Mouse (Mus musculus) gastrocnemius, adult 8-10 months (tissue): ENCODE measurements around the gene Man2a1. TPM values are rescaled to one million over a fixed set of nuclear protein-coding genes. Genes with fewer than 3 reads are reported as not detected.
"Not testable (repeated sequence)": the region's sequence is repeated elsewhere in the genome, so short reads cannot be mapped to it uniquely, and the experiment has no call there.

Experiments
- DNase-seq, 2 experiments: peaks; one replicate each; pipeline ENCODE4 v3.0.0; 2022; ENCODE audit warnings: low spot score in 2 of 2
- total RNA-seq, 4 experiments: library from RNA; stranded (reverse); gene quantifications; 2 replicates each; pipeline ENCODE4 v1.2.4; 2022

Man2a1 gene
- total RNA-seq, 4 experiments from 2014 or later: 4.5 to 6.1 (median 5.2) TPM

GRCm38 (mm10) chr17:64752126-64753019 lies 151.8 kb downstream of the Man2a1 start:
- DNase-seq: no peak

GRCm38 (mm10) chr17:64753507-64753906 lies 153.0 kb downstream of the Man2a1 start:
- no peak for DNase-seq

- no peak for DNase-seq
Observed at GRCm38 (mm10) chr17:64754142-64754863, 153.8 kb downstream of the Man2a1 start.

- DNase-seq: no peak
Observed at GRCm38 (mm10) chr17:64755191-64755590, 154.7 kb downstream of the Man2a1 start.

DNA sequence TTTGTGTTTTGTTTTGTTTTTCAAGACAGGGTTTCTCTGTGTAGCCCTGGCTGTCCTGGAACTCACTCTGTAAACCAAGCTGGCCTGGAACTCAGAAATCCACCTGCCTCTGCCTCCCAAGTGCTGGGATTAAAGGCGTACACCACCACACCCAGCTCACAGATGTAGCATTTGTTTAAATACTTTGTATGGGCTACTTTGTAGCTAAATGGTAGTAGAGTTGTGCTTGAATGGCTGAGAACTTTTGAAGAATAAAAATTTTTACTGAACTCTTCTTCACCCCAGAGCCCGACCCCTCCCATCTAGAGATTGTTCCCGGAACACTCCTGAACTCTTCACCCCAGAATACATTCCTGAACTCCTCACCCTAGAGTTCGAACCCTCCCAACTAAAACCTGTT lies 162.1 kb downstream of the Man2a1 start:
- DNase-seq: not testable (repeated sequence)

DNA sequence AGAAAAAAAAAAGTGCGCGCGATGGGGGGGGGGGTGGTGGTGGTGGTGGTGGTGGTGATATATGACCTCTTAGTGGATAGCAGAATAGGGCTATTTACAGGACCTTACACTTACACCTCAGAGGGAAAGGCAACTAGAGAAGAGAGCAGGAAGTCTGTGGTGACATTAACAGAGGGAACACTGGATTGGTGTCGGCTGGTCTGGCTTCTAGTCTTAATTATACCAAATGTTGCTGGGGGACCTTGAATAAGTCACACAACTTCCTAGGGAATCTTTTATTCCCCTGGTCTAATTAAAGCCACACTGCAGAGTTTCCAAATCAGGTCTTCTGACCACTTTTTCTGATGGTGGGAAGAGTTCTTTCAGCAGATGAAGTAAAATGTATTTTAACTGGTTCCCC lies 163.0 kb downstream of the Man2a1 start:
- DNase-seq: no peak

DNA sequence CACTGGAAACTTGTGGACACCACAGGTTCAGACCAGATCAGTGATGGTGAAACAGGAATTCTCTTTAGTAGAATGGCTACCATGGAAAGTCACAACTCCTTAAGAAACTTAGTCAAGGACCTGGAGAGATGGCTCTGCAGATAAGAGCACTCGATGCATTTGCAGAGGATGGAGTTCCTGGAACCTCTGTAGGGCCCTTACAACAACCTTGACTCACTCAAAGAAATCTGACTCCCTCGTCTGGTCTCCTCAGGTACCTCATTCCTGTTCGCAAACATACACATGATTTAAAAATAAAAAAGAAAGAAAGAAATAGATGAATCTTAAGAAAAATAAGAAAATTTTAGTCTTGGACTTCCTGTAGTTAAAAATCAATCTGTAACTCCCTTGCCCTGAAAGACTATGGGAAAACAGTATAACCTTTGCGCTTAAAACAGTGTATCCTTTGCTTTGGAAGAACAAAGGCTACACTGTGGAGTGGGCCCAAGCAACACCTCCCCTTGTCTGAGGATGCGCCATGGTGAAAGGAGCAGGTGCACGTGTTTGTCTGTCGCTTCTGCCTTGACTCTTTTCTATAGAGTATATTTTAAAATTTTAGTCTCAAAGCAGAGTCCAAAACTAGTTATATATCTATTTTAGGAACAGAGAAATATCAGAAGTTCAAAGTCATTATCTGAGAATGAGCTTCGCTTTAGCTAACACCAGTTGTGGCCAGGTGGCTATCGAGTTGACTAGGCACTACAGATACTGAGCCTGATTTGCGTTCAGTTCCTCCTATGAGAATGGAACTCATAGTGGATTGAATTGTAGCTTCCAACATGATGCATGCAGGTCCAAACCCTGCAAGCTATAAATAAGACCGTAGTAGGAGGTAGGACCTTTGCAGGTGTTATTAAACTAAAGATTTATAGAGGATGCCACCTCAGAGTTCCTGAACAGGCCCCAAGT lies 163.9 kb downstream of the Man2a1 start:
- DNase-seq: no peak

DNA sequence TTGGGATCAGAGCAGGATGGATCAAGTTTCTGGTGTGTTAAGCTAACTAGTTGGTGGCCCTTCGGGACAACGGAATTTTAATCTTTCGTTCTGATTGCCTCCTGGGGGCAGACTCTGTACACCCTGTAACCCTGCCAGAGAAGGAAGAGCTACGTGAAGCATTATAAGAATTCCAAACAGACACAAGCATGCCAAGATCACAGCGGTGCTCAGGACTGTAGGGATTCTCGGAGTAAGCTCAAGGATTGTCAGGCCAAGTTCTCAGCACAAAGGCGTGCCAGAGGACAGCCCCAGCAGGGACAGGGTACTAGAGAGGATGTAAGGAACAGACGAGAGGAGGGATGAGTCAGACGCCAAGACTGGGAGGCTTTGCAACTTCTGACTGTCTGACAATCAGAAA lies 164.8 kb downstream of the Man2a1 start:
- DNase-seq: no peak

DNA sequence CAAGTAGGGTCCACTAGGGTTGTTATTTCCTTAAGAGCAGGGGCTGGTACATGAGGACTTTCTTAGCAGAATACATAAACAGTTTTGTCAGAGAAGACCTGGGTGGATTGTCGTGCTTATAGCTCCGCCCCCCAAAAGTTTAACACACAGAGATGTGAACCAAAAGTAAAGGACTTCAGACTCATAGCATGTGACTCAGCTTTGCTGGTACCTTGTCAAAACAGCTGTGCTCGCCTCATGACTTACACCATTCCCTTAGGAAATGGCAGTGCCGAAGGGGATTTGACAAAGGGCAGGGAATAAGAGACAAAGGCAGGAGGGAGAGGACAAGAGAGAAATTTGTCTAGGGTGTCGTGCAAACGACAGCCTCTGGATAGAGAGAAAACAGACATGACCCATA lies 166.0 kb downstream of the Man2a1 start:
- no peak for DNase-seq

DNA sequence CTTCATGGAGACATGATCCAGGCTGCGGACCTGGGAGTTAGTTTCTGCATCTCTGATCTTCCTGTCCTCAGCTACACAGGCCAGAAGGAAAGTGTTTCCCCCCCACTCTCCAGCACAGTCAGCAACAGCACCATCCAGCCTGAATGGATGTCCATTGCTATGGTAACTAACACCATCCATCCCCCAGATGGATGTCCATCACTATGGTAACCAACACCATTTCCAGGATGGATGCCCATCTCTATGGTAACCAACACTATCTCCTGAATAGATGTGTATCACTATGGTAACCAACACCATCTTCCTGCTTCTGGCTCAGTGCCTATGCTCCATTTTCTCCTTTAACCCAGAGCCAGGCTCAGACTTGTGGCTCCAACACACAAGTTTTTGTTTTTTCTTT lies 169.7 kb downstream of the Man2a1 start:
- no peak for DNase-seq

DNA sequence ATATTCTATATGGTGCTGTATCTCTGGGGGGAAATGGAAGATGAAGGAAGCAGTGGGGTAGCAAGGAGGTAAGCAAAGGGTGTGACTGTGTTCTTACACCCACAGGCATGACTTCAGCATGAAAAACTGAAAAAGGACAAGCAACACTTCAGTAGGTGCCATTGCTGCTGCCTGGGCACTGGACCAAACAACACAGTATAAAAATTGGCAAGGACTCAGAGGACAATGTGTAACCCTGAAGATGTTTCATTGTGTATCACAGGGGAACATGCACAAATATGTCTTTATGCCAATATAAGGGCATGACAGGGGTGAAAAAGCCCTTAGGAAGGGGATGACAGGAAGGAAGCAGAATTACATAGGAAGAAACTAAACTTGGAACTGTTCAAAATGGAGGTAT lies 172.1 kb downstream of the Man2a1 start:
- no peak for DNase-seq

- DNase-seq: no peak
Observed at GRCm38 (mm10) chr17:64774218-64774617, 173.7 kb downstream of the Man2a1 start.

DNA sequence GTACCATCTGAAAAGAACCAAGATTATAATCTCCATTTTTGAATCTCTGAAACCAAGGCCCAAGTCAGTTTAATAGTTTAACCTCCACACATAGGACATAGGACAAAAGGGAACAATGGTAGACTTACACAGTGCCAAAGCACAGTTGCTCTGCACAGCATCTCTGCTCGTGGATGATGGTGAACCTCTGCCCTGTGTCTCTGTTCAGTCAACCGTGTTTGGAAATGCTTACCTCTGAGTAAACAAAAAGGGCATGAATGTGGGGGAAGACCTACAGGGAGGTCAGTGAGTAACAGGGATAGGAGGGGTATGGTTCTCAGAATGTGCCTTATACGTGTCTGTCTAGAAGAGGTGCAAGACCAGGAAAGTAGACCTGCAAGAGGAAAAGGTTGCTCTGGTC lies 177.8 kb downstream of the Man2a1 start:
- no peak for DNase-seq

- DNase-seq: no peak
Observed at GRCm38 (mm10) chr17:64778756-64779155, 178.2 kb downstream of the Man2a1 start.

- DNase-seq: no peak
Observed at GRCm38 (mm10) chr17:64780753-64781490, 180.4 kb downstream of the Man2a1 start.

DNA sequence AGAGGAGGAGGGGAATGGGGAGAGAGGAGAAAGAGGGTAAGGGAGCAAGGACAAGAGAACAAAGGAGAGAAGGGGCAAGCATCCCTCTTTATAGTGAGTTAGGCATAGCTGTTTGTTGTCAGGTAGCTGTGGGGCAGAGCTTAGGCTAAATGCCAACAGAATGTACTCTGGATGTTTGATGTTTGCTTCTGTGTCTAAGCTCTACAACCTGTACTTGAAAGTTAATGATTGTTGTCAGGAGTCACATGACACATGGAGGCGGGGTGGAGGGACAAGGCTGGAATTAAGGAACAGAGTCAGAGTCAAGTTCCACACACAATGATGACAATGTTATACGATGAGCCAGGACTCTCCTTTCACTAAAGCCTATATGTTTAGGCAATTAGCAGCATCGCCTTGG lies 181.8 kb downstream of the Man2a1 start:
- DNase-seq: no peak

GRCm38 (mm10) chr17:64785961-64786360 lies 185.4 kb downstream of the Man2a1 start:
- no peak for DNase-seq

DNA sequence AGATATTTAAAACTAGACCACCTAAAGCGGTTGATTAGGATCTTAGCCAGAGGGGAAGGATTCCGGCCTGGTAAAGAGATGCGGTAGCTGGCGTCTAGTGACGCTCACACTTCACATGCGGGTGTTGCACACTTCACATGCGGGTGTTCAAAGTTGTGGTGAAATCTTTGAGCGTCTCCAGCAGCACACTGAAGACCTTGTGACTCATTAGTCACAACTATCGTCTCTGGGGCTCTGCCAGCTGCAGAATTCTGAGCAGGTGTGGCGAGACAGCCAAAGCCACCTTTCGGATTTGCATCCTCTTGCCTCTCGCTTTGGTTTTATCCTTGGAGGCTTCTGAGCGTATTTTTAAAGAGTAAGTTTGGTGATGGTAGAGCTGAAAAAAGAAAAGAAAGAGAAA lies 187.8 kb downstream of the Man2a1 start:
- DNase-seq: no peak

- DNase-seq: no peak
Observed at GRCm38 (mm10) chr17:64789175-64789574, 188.6 kb downstream of the Man2a1 start.

GRCm38 (mm10) chr17:64792076-64792475 lies 191.5 kb downstream of the Man2a1 start:
- no peak for DNase-seq

DNA sequence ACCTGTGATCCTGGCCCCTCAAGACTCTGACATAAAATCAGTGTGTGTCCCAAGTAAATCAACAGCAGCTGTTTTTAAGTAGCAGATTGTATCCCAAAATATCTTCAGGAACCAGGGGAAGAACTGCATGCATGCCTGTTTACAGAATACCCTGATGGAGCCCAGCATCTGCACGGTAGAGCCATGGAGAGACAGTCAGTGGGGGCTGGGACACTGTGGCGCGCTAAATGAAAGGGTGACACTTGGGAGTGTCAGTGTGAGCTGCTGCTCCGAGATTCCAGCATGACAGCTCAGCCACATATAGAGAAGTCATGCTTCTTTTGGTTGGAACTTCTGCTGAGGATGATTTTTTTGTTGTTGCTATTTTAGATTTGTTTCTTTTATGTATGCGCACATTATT lies 192.1 kb downstream of the Man2a1 start:
- DNase-seq: no peak
